Mouse (Mus musculus) embryonic facial prominence, embryonic 14.5 days (tissue): ENCODE data around the gene Bmp6. TPM values are rescaled to one million over a fixed set of nuclear protein-coding genes. Genes with fewer than 3 reads are reported as not detected.

Source experiments
- ATAC-seq: fragments of 200-750 bp; cut with Nextera tagmentation; 2 replicates; pipeline ENCODE4 v1.8.0; 2017; ENCODE audit warnings: low read depth, moderate number of reproducible peaks, moderate TSS enrichment
- DNase-seq: peaks from one replicate; pipeline ENCODE4 v3.0.0-alpha.2; 2015; ENCODE audit warnings: low spot score
- H3K27ac ChIP-seq: fragments of 300-500 bp; sonication (generic); replicated peaks from 2 replicates; pipeline ENCODE4 v1.5.1; 2014; ENCODE audit warnings: low read depth, mild to moderate bottlenecking, low read length, moderate library complexity
- H3K27me3 ChIP-seq: fragments of 300-500 bp; sonication (generic); replicated peaks from 2 replicates; pipeline ENCODE4 v1.6.1; 2014; ENCODE audit warnings: low read length; ENCODE audit not compliant: control insufficient read depth, insufficient read depth
- H3K36me3 ChIP-seq: fragments of 300-500 bp; sonication (generic); 2 replicates; pipeline ENCODE4 v1.6.1; 2014; ENCODE audit warnings: low read length, mixed read lengths; ENCODE audit not compliant: control insufficient read depth, insufficient read depth
- H3K4me1 ChIP-seq: fragments of 300-500 bp; sonication (generic); 2 replicates; pipeline ENCODE4 v1.6.1; 2014; ENCODE audit warnings: antibody characterized with exemption, low read length; ENCODE audit not compliant: control insufficient read depth, insufficient read depth
- H3K4me2 ChIP-seq: fragments of 300-500 bp; sonication (generic); 2 replicates; pipeline ENCODE4 v1.6.1; 2014; ENCODE audit warnings: low read depth, mild to moderate bottlenecking, low read length, moderate library complexity, mixed read lengths
- H3K4me3 ChIP-seq: fragments of 300-500 bp; sonication (generic); 2 replicates; pipeline ENCODE4 v1.5.1; 2014; ENCODE audit warnings: low read depth, mild to moderate bottlenecking, low read length
- H3K9ac ChIP-seq: fragments of 300-500 bp; sonication (generic); 2 replicates; pipeline ENCODE4 v1.6.1; 2014; ENCODE audit warnings: low read depth, mild to moderate bottlenecking, low read length, moderate library complexity, mixed read lengths
- H3K9me3 ChIP-seq: fragments of 300-500 bp; sonication (generic); 2 replicates; pipeline ENCODE4 v1.6.1; 2016; ENCODE audit warnings: low read length; ENCODE audit not compliant: control insufficient read depth
- WGBS: fragments of 180-500 bp; shearing (Covaris S2); extraction: QIAGEN DNeasy Blood & Tissue Kit; methylation state at CpG from one replicate; pipeline ENCODE4 v1.1.7; 2014; 5-methylcytosine and 5-hydroxymethylcytosine counted together
- polyA plus RNA-seq: library from polyadenylated mRNA; unstranded; fragments of >200 nt; fragmentation: Nextera tagmentation; extraction: Ambion mirVana; gene quantifications from 2 replicates; pipeline ENCODE4 v1.2.1, GENCODE M21; 2014

Gene Bmp6
- polyA plus RNA-seq, 1 experiment from 2014 or later = 3.9 TPM

DNA sequence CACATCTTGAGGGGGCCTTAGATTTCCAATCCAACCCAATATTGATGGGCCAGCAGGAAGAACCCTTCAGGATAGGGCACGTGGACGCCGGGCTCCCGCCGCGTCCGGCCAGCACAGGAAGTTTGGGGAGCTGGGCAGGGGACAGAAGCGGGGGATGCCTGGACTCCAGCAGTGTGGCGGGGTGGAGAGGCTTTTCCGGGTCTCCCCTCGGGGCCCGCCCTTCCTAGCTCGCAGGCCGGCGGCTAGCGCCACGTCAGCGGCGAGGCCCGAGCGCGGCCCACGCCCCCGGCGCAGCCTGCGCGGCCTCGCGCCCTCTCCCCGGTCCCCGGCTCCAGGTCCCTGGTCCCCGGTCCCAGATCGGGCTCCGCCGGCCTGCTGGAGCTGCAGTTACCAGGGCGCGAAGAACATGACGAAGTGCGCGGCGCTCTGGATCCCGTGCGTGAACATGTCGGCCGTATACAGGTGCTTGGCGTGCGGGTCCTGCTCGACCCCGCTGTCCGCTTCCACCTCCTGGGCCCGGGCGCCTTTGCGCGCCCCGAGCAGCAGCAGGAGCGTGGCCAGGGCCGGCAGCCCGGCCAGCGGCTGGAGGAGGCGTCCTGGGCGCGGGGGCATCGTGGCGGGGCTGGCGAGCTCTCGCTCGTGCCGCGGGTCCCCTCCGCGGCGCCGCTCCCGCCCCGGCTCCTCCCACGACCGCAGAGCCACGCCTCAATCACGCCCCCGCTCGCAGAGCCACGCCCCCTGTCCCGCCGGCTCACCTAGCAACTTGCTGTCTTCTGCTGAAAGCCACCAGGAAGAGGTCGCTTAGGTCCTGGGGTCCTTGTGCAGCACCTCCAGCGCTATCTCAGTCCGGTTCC is 183.1 kb downstream of the Bmp6 start:
- peak; percentile 88 for DNase-seq
- H3K27me3 ChIP-seq = no peaks in the 10 kb centered on the region
- H3K27ac ChIP-seq = peak overlapping the region; percentile 93
- H3K4me3 ChIP-seq = peak overlapping the region; percentile 99
- under 1% methylated on average over 40 of the region's 87 CpGs for WGBS
- H3K36me3 ChIP-seq = peaks cover 14% of the 10 kb centered on the region
- ATAC-seq = peak; percentile 93
- H3K4me2 ChIP-seq = peak overlapping the region; percentile 61
- H3K4me1 ChIP-seq = peaks cover 27% of the 10 kb centered on the region
- H3K9ac ChIP-seq = peak overlapping the region; percentile 90
- H3K9me3 ChIP-seq = no peaks in the 10 kb centered on the region

DNA sequence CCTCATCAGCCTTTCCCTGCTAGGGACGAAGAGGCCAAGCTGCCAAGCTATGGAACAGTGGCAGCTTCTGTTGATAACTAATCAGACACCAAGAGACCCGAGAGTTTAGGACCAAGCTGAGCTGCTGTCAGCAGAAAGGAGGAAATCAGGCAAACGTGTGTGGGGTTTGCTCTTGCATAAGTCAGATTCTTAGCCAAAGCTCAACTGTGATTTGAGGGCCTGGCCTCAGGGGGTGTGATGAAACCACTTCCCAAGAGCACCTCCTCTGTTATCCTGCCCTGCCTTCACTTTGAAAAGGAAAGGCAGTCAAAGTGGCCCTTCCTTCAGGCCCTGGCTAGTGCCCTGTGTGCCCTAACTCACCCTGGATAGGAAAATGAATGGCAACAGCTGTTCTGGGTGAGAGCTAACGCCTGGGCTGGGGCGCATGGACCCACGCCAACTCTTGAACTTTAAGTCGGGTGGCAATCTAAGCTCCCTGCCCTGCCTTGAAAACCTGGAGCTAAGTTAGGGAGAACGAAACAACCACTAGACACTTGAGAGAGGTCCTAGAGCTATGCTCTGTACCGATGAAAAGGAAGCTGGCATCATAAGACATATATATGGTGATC is 183.9 kb downstream of the Bmp6 start, which contains the start of gene Txndc5:
Gene Txndc5 (minus strand): TSS at position 138 of the 608 bp plus-strand sequence.
- Histone ChIP-seq H3K9me3 (no peaks in the 10 kb centered on the region), H3K27me3 (no peaks in the 10 kb centered on the region), H3K4me3 (peak within 1 kb of the TSS; percentile 99), H3K4me2 (peak within 1 kb of the TSS; percentile 61), H3K27ac (peak within 1 kb of the TSS; percentile 93), H3K4me1 (peaks cover 27% of the 10 kb centered on the region), H3K9ac (peak within 1 kb of the TSS; percentile 90), H3K36me3 (peaks cover 6% of the 10 kb centered on the region; the same call in 1 of the 2 replicates)
- WGBS = 47% methylated on average over 9 of the region's 9 CpGs
- DNase-seq = no peak
- no peak for ATAC-seq

- H3K4me2 ChIP-seq = no peak overlapping the region
- DNase-seq (no peak), ATAC-seq (no peak)
- no peaks in the 10 kb centered on the region for H3K27me3 ChIP-seq
- WGBS = 85% methylated on average over 6 of the region's 6 CpGs
- H3K36me3 ChIP-seq = no peaks in the 10 kb centered on the region
- no peak overlapping the region for H3K9ac ChIP-seq
- no peak overlapping the region for H3K4me3 ChIP-seq
- no peaks in the 10 kb centered on the region for H3K9me3 ChIP-seq
- H3K27ac ChIP-seq = no peak overlapping the region
- peaks cover 27% of the 10 kb centered on the region for H3K4me1 ChIP-seq
Observed at GRCm38 (mm10) chr13:38529576-38529975, 184.7 kb downstream of the Bmp6 start.

DNA sequence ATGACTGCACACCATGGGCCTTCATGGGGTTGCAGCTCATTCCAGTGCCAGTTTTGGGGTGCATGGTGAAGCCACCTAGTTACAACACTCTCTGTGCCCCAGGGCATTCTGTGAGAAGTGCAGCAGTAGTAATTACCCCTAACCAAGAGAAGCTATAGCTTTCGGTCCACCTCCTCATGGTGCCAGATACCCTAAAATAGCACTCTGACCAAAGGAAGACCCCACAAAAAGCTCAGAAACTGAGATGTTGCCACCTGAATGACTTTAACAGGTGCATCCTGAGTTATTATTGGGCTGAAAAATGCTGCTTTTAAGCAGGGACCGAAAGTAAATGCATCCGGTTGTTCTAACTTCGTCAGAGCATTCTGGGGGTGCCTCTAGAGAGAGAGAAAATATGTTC is 186.6 kb downstream of the Bmp6 start:
- WGBS = 86% methylated on average over 4 of the region's 4 CpGs
- no peak overlapping the region for H3K9ac ChIP-seq
- H3K4me1 ChIP-seq = peaks cover 13% of the 10 kb centered on the region
- H3K9me3 ChIP-seq = no peaks in the 10 kb centered on the region
- H3K27ac ChIP-seq = no peak overlapping the region
- no peaks in the 10 kb centered on the region for H3K36me3 ChIP-seq
- no peaks in the 10 kb centered on the region for H3K27me3 ChIP-seq
- no peak overlapping the region for H3K4me2 ChIP-seq
- no peak for ATAC-seq
- H3K4me3 ChIP-seq = no peak overlapping the region
- DNase-seq = no peak

DNA sequence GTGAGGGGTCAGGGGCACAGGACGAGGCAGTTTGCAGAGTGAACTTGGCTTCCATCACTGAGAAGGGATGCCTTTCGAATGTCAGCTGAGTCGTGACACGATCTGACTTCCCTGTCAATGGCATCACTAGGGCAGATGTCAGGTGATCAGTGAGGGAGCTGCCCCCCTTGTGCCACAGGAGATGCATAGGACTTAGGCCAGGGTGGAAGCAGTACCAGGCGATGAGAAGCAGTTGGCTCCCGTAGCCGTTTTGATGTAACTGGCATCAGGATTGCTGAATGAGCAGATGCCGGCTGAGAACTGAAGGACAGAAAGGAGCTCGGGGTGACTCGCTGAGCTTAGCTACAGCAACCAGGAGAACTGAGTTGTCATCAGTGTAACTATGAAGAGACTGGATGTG is 188.6 kb downstream of the Bmp6 start:
- ATAC-seq (no peak), DNase-seq (no peak)
- Histone ChIP-seq H3K9me3 (no peaks in the 10 kb centered on the region), H3K4me1 (peaks cover 6% of the 10 kb centered on the region; the same call in 1 of the 2 replicates), H3K9ac (no peak overlapping the region), H3K27me3 (no peaks in the 10 kb centered on the region), H3K4me2 (no peak overlapping the region), H3K4me3 (no peak overlapping the region), H3K27ac (no peak overlapping the region), H3K36me3 (no peaks in the 10 kb centered on the region)
- 83% methylated on average over 10 of the region's 10 CpGs for WGBS

- Histone ChIP-seq H3K9me3 (no peaks in the 10 kb centered on the region), H3K36me3 (no peaks in the 10 kb centered on the region), H3K27ac (no peak overlapping the region), H3K4me1 (peaks cover under 1% of the 10 kb centered on the region; the same call in 1 of the 2 replicates), H3K27me3 (no peaks in the 10 kb centered on the region), H3K4me2 (no peak overlapping the region), H3K4me3 (no peak overlapping the region), H3K9ac (no peak overlapping the region)
- ATAC-seq (no peak), DNase-seq (peak; percentile 31)
- WGBS = 25% methylated on average over 6 of the region's 6 CpGs
Observed at GRCm38 (mm10) chr13:38534016-38534415, 189.1 kb downstream of the Bmp6 start.

DNA sequence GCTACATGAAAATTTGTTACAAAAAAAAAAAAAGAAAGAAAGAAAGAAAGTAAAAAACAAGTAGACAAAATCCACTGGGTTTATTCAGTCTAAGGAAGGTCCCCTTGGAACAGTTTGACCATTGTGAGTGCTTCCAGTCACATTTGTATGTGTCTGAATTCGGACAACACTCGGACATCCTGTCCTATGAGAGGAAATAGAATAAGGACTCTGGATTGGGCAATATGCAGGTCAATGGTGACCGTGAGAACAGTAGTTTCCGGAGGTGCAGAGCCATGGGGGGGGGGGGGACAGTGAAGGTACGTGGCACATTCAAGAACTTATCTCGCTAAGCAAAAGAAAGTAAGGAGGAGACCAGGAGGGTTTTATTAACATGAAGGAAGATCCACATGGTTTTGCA is 189.8 kb downstream of the Bmp6 start:
- no peak overlapping the region for H3K9ac ChIP-seq
- H3K4me1 ChIP-seq = no peaks in the 10 kb centered on the region
- DNase-seq = no peak
- WGBS = 80% methylated on average over 6 of the region's 6 CpGs
- H3K27me3 ChIP-seq = no peaks in the 10 kb centered on the region
- H3K9me3 ChIP-seq = no peaks in the 10 kb centered on the region
- H3K4me2 ChIP-seq = no peak overlapping the region
- ATAC-seq = no peak
- H3K4me3 ChIP-seq = no peak overlapping the region
- H3K36me3 ChIP-seq = no peaks in the 10 kb centered on the region
- H3K27ac ChIP-seq = no peak overlapping the region

DNA sequence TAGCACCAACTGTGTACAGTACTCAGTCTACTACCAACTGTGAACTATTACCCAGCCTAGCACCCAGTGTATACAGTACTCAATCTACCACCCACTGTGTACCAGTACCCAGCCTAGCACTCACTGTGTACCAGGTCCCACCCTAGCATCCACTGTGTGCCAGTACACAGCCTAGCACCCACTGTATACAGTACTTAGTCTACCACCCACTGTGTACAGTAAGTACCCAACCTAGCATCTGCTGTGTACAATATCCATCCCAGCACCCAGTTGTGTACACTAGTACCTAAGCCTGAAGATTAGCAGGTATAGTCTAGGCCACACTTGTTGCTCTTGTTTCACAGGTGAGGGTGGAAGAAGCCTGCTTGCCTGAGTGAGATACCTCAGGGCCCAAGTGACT is 192.6 kb downstream of the Bmp6 start:
- no peak overlapping the region for H3K4me3 ChIP-seq
- ATAC-seq = no peak
- H3K4me1 ChIP-seq = no peaks in the 10 kb centered on the region
- H3K36me3 ChIP-seq = no peaks in the 10 kb centered on the region
- H3K9me3 ChIP-seq = no peaks in the 10 kb centered on the region
- no peak overlapping the region for H3K9ac ChIP-seq
- no peak overlapping the region for H3K27ac ChIP-seq
- DNase-seq = no peak
- H3K27me3 ChIP-seq = no peaks in the 10 kb centered on the region
- H3K4me2 ChIP-seq = no peak overlapping the region
